Mouse (Mus musculus) stomach, embryonic 14.5 days (tissue): ENCODE results near the gene 2610001J05Rik. TPM values are rescaled to one million over a fixed set of nuclear protein-coding genes. Genes with fewer than 3 reads are reported as not detected.

Source experiments
- ATAC-seq: fragments of 200-750 bp; cut with Nextera tagmentation; 2 replicates; pipeline ENCODE4 v1.8.0; 2017; ENCODE audit warnings: low read depth, moderate TSS enrichment; ENCODE audit not compliant: insufficient number of reproducible peaks, insufficient read depth, low FRiP score
- H3K27ac ChIP-seq: fragments of 300-500 bp; sonication (generic); 2 replicates; pipeline ENCODE4 v1.5.1; 2014; ENCODE audit warnings: mild to moderate bottlenecking, low read length, moderate library complexity, mixed read lengths
- H3K27me3 ChIP-seq: fragments of 300-500 bp; sonication (generic); 2 replicates; pipeline ENCODE4 v1.6.1; 2014; ENCODE audit warnings: low read length, control low read depth, mixed read lengths; ENCODE audit not compliant: control insufficient read depth, insufficient read depth
- H3K36me3 ChIP-seq: fragments of 300-500 bp; sonication (generic); 2 replicates; pipeline ENCODE4 v1.6.1; 2014; ENCODE audit warnings: mild to moderate bottlenecking, control low read depth, low read length, moderate library complexity, mixed read lengths; ENCODE audit not compliant: control insufficient read depth, insufficient read depth
- H3K4me1 ChIP-seq: fragments of 300-500 bp; sonication (generic); 2 replicates; pipeline ENCODE4 v1.6.1; 2014; ENCODE audit warnings: low read length, control low read depth, mixed read lengths; ENCODE audit not compliant: control insufficient read depth, insufficient read depth
- H3K4me2 ChIP-seq: fragments of 300-500 bp; sonication (generic); replicated peaks from 2 replicates; pipeline ENCODE4 v1.6.1; 2014; ENCODE audit warnings: low read depth, low read length, control low read depth
- H3K4me3 ChIP-seq: fragments of 300-500 bp; sonication (generic); 2 replicates; pipeline ENCODE4 v1.5.1; 2014; ENCODE audit warnings: low read depth, low read length, control low read depth
- H3K9ac ChIP-seq: fragments of 300-500 bp; sonication (generic); replicated peaks from 2 replicates; pipeline ENCODE4 v1.6.1; 2014; ENCODE audit warnings: low read depth, mild to moderate bottlenecking, control low read depth, low read length, moderate library complexity, mixed read lengths
- H3K9me3 ChIP-seq: fragments of 300-500 bp; sonication (generic); 2 replicates; pipeline ENCODE4 v1.6.1; 2016; ENCODE audit warnings: low read depth, low read length, control low read depth; ENCODE audit not compliant: control insufficient read depth
- WGBS: fragments of 180-500 bp; shearing (Covaris S2); extraction: QIAGEN DNeasy Blood & Tissue Kit; methylation state at CpG from one replicate; pipeline ENCODE4 v1.1.7; 2014; 5-methylcytosine and 5-hydroxymethylcytosine counted together
- polyA plus RNA-seq: library from polyadenylated mRNA; unstranded; fragments of >200 nt; fragmentation: Nextera tagmentation; extraction: Ambion mirVana; gene quantifications from 2 replicates; pipeline ENCODE4 v1.2.1, GENCODE M21; 2014

The 2610001J05Rik gene
- 112 and 118 TPM in 2 replicates for polyA plus RNA-seq

DNA sequence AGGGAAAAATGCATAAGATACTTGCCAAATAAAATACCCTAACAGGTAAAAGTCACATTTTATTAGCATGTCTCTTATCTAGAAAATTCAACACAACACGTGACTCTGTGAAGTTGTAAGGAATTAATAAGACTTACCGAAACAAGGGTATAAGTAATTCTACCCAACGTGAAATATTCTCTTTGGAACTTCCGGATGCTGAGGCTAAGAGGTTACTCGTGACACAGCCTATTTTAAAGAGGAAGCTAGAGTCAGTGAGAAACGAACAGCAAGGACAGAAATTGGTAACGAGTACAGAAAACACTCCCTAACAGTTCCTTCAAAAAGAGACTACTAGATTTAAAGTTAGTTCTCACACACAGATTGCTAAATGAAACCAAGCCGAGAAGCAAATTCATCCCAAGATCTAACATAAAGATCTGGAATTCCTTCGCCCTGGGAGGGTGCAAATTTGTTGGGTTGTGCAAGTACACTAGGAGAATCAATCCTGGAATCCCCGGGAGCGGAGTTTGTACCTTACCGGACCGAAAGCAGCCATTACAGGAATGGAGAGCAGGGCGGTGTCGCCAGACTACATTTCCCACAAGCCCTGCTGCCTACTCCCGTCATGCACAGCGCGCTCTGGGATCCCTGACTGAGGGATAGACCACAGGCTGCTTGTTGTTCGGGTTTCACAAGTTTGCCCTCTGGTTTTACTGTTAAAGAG is at the start of gene 2610001J05Rik:
Gene 2610001J05Rik (minus strand): TSS at position 600 of the 706 bp plus-strand sequence.
- WGBS = under 1% methylated on average over 19 of the region's 19 CpGs
- H3K4me2 ChIP-seq = peak within 1 kb of the TSS; percentile 44

DNA sequence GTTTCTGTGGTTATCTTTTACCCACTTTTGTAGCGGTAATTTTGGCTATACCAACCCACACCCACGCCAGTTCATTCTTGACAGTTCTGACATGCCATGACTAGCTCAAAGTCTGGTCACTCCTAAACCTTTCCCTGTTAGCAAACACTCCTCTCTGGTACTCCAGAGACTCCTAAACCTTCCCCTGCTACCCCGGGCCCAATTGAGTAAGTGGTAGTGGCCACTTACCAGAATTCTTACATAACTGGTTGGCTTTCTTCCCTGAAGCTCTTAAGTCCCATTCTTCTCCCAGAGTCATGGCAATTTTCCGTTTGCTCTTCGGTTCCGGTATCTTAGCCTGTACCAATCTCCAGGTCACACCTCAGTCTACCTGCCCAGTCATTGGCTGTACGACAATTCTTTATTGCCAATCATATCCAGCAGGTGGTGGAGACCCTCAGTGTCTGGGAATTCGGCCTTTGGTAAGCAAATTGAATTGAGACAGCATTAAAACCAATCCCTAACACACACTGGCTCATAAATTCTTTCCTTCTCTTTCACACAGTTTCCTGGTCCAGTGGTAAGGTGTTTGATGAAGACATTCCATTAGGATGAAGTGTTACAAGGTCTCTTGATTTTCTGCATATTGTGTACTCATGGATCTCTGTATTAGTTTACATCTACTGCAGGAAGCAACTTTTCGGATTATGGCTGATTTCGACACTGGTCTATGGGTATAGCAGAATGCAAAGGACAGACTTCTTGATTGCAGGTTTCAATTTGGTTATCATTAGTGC is 38.6 kb upstream of the 2610001J05Rik start:
- WGBS = 90% methylated on average over 10 of the region's 10 CpGs
- Histone ChIP-seq H3K36me3 (no peaks in the 10 kb centered on the region), H3K27me3 (no peaks in the 10 kb centered on the region), H3K9me3 (no peaks in the 10 kb centered on the region), H3K27ac (no peak overlapping the region), H3K4me1 (no peaks in the 10 kb centered on the region), H3K4me3 (no peak overlapping the region), H3K4me2 (no peak overlapping the region), H3K9ac (no peak overlapping the region)
- ATAC-seq = no peak

More for the DNA sequence above, at the start of gene 2610001J05Rik:
- H3K4me1 ChIP-seq = no peaks in the 10 kb centered on the region
- ATAC-seq = peak; percentile 100
- H3K4me3 ChIP-seq = peak within 1 kb of the TSS; percentile 49
- no peaks in the 10 kb centered on the region for H3K27me3 ChIP-seq
- H3K27ac ChIP-seq = peak within 1 kb of the TSS; percentile 81
- H3K36me3 ChIP-seq = no peaks in the 10 kb centered on the region; the same call in 1 of the 2 replicates
- no peaks in the 10 kb centered on the region for H3K9me3 ChIP-seq
- H3K9ac ChIP-seq = peak within 1 kb of the TSS; percentile 54

DNA sequence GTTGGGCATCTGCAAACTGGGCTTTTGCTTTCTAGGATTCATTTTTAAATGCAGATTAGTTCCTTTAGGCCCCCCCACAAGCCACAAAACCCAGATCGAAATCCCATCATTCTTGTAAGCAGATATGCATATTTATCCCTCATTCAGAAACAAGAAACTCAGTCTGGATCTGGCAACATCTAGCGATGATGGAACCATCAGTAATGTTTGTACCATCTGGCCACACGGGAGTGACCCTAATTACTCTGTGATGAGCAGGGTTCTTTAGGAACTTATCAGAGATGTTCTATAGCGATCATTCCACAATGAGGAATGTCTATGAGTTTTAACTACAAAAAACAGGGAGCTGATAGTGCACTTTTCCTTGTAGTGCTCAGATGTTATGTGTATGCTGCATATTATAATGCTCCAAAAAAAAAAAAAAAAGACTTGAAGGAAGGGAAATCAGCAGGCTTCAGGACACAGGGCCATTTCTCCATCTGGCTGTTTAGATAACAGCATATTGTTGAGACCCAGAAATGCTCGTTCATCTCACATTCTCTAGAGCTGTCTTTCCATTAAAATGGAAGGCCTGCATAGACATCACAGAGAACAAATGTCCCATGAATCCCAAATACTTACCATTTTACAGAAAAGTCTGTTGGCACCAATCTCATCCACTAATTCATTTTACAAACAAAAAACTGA is 31.8 kb upstream of the 2610001J05Rik start:
- H3K4me3 ChIP-seq = no peak overlapping the region
- no peak overlapping the region for H3K27ac ChIP-seq
- H3K9ac ChIP-seq = no peak overlapping the region
- no peak for ATAC-seq
- H3K36me3 ChIP-seq = no peaks in the 10 kb centered on the region
- no peaks in the 10 kb centered on the region for H3K4me1 ChIP-seq
- H3K4me2 ChIP-seq = no peak overlapping the region
- no peaks in the 10 kb centered on the region for H3K27me3 ChIP-seq
- no peaks in the 10 kb centered on the region for H3K9me3 ChIP-seq
- WGBS = 81% methylated on average over 5 of the region's 5 CpGs

DNA sequence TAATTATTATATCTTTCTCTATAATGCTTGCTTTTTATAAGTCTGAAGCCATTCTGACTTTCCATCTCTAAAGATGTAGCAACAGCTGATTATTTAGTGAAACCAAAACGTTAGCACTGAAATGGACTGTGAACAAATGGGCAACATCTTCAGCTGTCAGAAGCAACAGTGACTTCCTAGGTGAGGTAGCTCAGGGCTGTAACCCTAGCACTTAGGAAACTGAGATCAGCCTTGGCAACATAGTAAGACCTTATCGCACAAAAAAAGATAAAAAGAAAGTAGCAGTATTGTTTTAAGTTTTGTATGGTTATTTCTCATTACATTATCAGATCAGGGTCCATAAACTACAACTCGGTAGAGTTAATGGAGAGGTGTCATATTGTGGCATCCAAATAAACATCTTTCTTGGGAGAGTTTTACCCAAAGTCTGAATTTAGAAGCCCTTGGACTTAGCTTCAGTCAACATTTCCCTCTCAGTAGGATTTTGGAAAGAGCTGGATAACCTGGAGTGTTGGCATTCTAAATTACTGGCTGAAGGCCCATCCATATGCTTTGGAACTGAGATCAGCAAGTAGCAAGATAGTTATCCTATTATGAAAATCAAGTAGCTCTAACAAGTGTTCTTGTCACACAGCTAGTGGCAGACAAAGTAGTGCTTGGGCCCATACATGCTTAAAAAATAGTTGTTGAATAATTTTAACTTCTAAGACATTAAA is 13.7 kb upstream of the 2610001J05Rik start:
- no peak for ATAC-seq
- Histone ChIP-seq H3K9me3 (no peaks in the 10 kb centered on the region), H3K4me3 (no peak overlapping the region), H3K27me3 (no peaks in the 10 kb centered on the region), H3K4me2 (no peak overlapping the region), H3K4me1 (no peaks in the 10 kb centered on the region), H3K27ac (no peak overlapping the region), H3K36me3 (no peaks in the 10 kb centered on the region), H3K9ac (no peak overlapping the region)
- 84% methylated on average over 3 of the region's 3 CpGs for WGBS

DNA sequence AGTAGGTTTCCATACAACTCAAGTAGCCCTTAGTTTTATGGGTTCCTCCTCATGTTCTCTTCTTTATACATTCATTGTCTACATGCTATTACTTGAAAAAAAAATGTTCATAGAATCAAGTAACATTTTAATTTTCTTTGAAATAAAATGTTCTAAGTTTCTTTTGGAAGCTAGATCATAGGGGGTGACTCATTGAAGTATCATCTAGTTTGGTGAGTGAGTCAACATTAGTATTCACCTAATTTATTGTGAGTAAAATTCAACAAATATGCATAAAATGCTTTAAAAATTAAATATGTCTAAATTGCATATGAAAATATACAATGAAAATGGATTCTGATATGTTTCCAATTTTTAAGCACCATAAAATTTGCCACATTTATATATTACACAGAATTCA is 11.6 kb upstream of the 2610001J05Rik start:
- Histone ChIP-seq H3K9me3 (no peaks in the 10 kb centered on the region), H3K4me2 (no peak overlapping the region), H3K9ac (no peak overlapping the region), H3K4me3 (no peak overlapping the region), H3K27ac (no peak overlapping the region), H3K4me1 (no peaks in the 10 kb centered on the region), H3K27me3 (no peaks in the 10 kb centered on the region), H3K36me3 (no peaks in the 10 kb centered on the region)
- no peak for ATAC-seq

DNA sequence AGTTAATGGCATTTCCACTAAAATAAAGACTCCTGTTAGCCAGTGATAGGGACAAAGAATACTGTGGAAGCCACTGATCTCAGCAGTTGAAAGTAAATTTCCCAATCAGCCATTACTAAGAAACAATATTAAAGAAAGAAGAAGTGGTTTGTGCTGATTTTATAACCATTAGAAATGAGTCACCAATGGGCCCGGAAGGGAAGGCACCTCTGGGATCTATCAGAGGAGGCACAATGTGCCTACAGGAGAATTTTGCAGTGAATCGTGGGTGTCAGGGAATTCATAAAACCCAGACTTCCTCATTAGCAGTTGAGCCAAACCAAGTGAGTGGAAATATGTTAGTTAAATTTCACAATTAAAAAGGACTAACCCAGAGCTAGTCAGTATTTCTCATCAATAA is 2.6 kb upstream of the 2610001J05Rik start:
- Histone ChIP-seq H3K36me3 (no peaks in the 10 kb centered on the region; the same call in 1 of the 2 replicates), H3K9ac (no peak overlapping the region), H3K27ac (no peak overlapping the region), H3K9me3 (no peaks in the 10 kb centered on the region), H3K4me1 (no peaks in the 10 kb centered on the region), H3K4me3 (no peak overlapping the region), H3K4me2 (no peak overlapping the region), H3K27me3 (no peaks in the 10 kb centered on the region)
- WGBS = 86% methylated on average over 2 of the region's 2 CpGs
- ATAC-seq = no peak

DNA sequence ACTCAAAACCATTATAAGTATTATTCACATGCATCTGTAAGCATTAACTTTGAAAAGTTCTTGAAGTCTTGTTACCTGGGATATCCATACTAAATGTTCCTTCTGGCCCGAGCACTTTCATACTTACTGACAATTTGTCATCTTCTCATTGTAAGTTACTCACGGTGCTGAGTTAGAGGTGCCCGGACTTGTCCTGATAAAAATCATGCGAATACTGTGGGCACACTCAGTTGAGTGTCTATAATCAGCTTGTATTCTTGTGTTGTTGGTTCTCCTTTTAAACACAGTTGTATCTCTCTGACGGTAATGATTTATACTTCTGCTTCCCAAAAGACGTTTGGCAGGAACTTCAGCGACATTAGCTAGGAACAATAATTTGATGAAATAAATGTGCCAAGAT is 758 bp upstream of the 2610001J05Rik start:
- H3K4me2 ChIP-seq = peak overlapping the region; percentile 34
- no peaks in the 10 kb centered on the region for H3K27me3 ChIP-seq
- H3K27ac ChIP-seq = no peak overlapping the region; the same call in 1 of the 2 replicates
- no peaks in the 10 kb centered on the region for H3K9me3 ChIP-seq
- H3K36me3 ChIP-seq = no peaks in the 10 kb centered on the region; the same call in 1 of the 2 replicates
- peak overlapping the region; percentile 49 for H3K4me3 ChIP-seq
- H3K9ac ChIP-seq = no peak overlapping the region
- WGBS = 46% methylated on average over 7 of the region's 7 CpGs
- no peak for ATAC-seq
- no peaks in the 10 kb centered on the region for H3K4me1 ChIP-seq

DNA sequence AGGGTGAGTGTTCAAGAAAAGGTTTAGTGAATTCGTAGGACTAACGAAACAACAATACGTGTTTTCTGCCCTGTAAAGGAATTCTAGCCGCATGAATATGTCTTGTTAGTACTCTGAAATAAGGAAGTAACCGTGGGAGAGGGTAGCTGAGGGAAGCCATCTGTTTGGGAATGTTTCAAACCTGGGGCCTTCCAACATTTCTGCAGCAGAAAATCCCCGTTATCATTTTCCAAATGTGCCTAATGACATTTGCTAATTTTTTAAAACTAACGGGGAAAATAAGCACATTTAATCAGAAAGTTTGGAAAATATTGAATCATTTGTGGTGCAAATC is 274 bp upstream of the 2610001J05Rik start:
- Histone ChIP-seq H3K27me3 (no peaks in the 10 kb centered on the region), H3K36me3 (no peaks in the 10 kb centered on the region; the same call in 1 of the 2 replicates), H3K4me3 (peak overlapping the region; percentile 49), H3K9ac (no peak overlapping the region), H3K4me2 (peak overlapping the region; percentile 34), H3K27ac (peak overlapping the region; percentile 81), H3K4me1 (no peaks in the 10 kb centered on the region), H3K9me3 (no peaks in the 10 kb centered on the region)
- under 1% methylated on average over 7 of the region's 7 CpGs for WGBS
- ATAC-seq = peak; percentile 74
